Mouse (Mus musculus): ENCODE measurements around the gene Ocln. TPM values are rescaled to one million over a fixed set of nuclear protein-coding genes. Genes with fewer than 3 reads are reported as not detected.
"Not testable (repeated sequence)": the region's sequence is repeated elsewhere in the genome, so short reads cannot be mapped to it uniquely, and the experiment has no call there.

Ocln gene
- polyA plus RNA-seq, 1 experiment, result 0.62 TPM

- Histone ChIP-seq H3K4me1 (replicated peaks; ENCODE audit: control insufficient read depth, insufficient read depth, low read length) (no peaks in the 10 kb centered on the region), H3K27ac (ENCODE audit: control insufficient read depth, insufficient read depth, low read length) (no peak overlapping the region), H3K27me3 (ENCODE audit: control insufficient read depth, insufficient read depth, low read length) (no peaks in the 10 kb centered on the region), H3K36me3 (ENCODE audit: control insufficient read depth, insufficient read depth, low read length) (no peaks in the 10 kb centered on the region), H3K4me3 (ENCODE audit: control insufficient read depth, insufficient read depth, low read length) (no peak overlapping the region)
- no peak for DNase-seq
- WGBS, result 75% methylated on average over 6 of the region's 6 CpGs
- TF ChIP-seq CTCF (IDR thresholded peaks at IDR 0.05; ENCODE audit: borderline replicate concordance, control insufficient read depth, extremely low read depth, insufficient read depth, low read length, poor library complexity), result no peak
- no peak for TF ChIP-seq POLR2A (IDR thresholded peaks at IDR 0.05; ENCODE audit: control insufficient read depth, extremely low read depth, insufficient read depth, low read length, poor library complexity)
These were observed 34.3 kb downstream of the Ocln start for GRCm38 (mm10) chr13:100518191-100518590.

- H3K27ac ChIP-seq (ENCODE audit: control insufficient read depth, insufficient read depth, low read length), result no peak overlapping the region
- H3K4me1 ChIP-seq (replicated peaks; ENCODE audit: control insufficient read depth, insufficient read depth, low read length), result no peaks in the 10 kb centered on the region
- no peaks in the 10 kb centered on the region for H3K36me3 ChIP-seq (ENCODE audit: control insufficient read depth, insufficient read depth, low read length)
- no peaks in the 10 kb centered on the region for H3K27me3 ChIP-seq (ENCODE audit: control insufficient read depth, insufficient read depth, low read length)
- H3K4me3 ChIP-seq (ENCODE audit: control insufficient read depth, insufficient read depth, low read length), result no peak overlapping the region
- DNase-seq, result no peak
- no peak for TF ChIP-seq CTCF (IDR thresholded peaks at IDR 0.05; ENCODE audit: borderline replicate concordance, control insufficient read depth, extremely low read depth, insufficient read depth, low read length, poor library complexity)
- no peak for TF ChIP-seq POLR2A (IDR thresholded peaks at IDR 0.05; ENCODE audit: control insufficient read depth, extremely low read depth, insufficient read depth, low read length, poor library complexity)
- 78% methylated on average over 6 of the region's 6 CpGs for WGBS
These were observed 34.8 kb downstream of the Ocln start for GRCm38 (mm10) chr13:100517652-100518153.

GRCm38 (mm10) chr13:100516213-100517105 is 36.1 kb downstream of the Ocln start:
- H3K27me3 ChIP-seq (ENCODE audit: control insufficient read depth, insufficient read depth, low read length), result no peaks in the 10 kb centered on the region
- no peak overlapping the region for H3K4me3 ChIP-seq (ENCODE audit: control insufficient read depth, insufficient read depth, low read length)
- no peak overlapping the region for H3K27ac ChIP-seq (ENCODE audit: control insufficient read depth, insufficient read depth, low read length)
- WGBS, result 88% methylated on average over 12 of the region's 12 CpGs
- DNase-seq, result no peak
- H3K4me1 ChIP-seq (replicated peaks; ENCODE audit: control insufficient read depth, insufficient read depth, low read length), result no peaks in the 10 kb centered on the region
- H3K36me3 ChIP-seq (ENCODE audit: control insufficient read depth, insufficient read depth, low read length), result no peaks in the 10 kb centered on the region
- TF ChIP-seq CTCF (IDR thresholded peaks at IDR 0.05; ENCODE audit: borderline replicate concordance, control insufficient read depth, extremely low read depth, insufficient read depth, low read length, poor library complexity) (no peak), POLR2A (IDR thresholded peaks at IDR 0.05; ENCODE audit: control insufficient read depth, extremely low read depth, insufficient read depth, low read length, poor library complexity) (no peak)

GRCm38 (mm10) chr13:100512792-100513191 is 39.7 kb downstream of the Ocln start:
- no peaks in the 10 kb centered on the region for H3K27me3 ChIP-seq (ENCODE audit: control insufficient read depth, insufficient read depth, low read length)
- no peaks in the 10 kb centered on the region for H3K4me1 ChIP-seq (replicated peaks; ENCODE audit: control insufficient read depth, insufficient read depth, low read length)
- H3K36me3 ChIP-seq (ENCODE audit: control insufficient read depth, insufficient read depth, low read length), result no peaks in the 10 kb centered on the region
- H3K27ac ChIP-seq (ENCODE audit: control insufficient read depth, insufficient read depth, low read length), result no peak overlapping the region
- 94% methylated on average over 2 of the region's 2 CpGs for WGBS
- DNase-seq, result no peak
- H3K4me3 ChIP-seq (ENCODE audit: control insufficient read depth, insufficient read depth, low read length), result no peak overlapping the region
- no peak for TF ChIP-seq CTCF (IDR thresholded peaks at IDR 0.05; ENCODE audit: borderline replicate concordance, control insufficient read depth, extremely low read depth, insufficient read depth, low read length, poor library complexity)

GRCm38 (mm10) chr13:100511860-100512364 is 40.6 kb downstream of the Ocln start:
- 91% methylated on average over 4 of the region's 4 CpGs for WGBS
- TF ChIP-seq POLR2A (IDR thresholded peaks at IDR 0.05; ENCODE audit: control insufficient read depth, extremely low read depth, insufficient read depth, low read length, poor library complexity) (no peak), CTCF (IDR thresholded peaks at IDR 0.05; ENCODE audit: borderline replicate concordance, control insufficient read depth, extremely low read depth, insufficient read depth, low read length, poor library complexity) (no peak)
- H3K36me3 ChIP-seq (ENCODE audit: control insufficient read depth, insufficient read depth, low read length), result no peaks in the 10 kb centered on the region
- no peaks in the 10 kb centered on the region for H3K27me3 ChIP-seq (ENCODE audit: control insufficient read depth, insufficient read depth, low read length)
- no peak overlapping the region for H3K27ac ChIP-seq (ENCODE audit: control insufficient read depth, insufficient read depth, low read length)
- no peak overlapping the region for H3K4me3 ChIP-seq (ENCODE audit: control insufficient read depth, insufficient read depth, low read length)
- H3K4me1 ChIP-seq (replicated peaks; ENCODE audit: control insufficient read depth, insufficient read depth, low read length), result no peaks in the 10 kb centered on the region
- DNase-seq, result no peak

- TF ChIP-seq POLR2A (IDR thresholded peaks at IDR 0.05; ENCODE audit: control insufficient read depth, extremely low read depth, insufficient read depth, low read length, poor library complexity), result no peak
- TF ChIP-seq CTCF (IDR thresholded peaks at IDR 0.05; ENCODE audit: borderline replicate concordance, control insufficient read depth, extremely low read depth, insufficient read depth, low read length, poor library complexity), result no peak
These were observed 41.2 kb downstream of the Ocln start for GRCm38 (mm10) chr13:100511146-100511859.

GRCm38 (mm10) chr13:100499625-100500024 is 52.9 kb downstream of the Ocln start:
- H3K4me1 ChIP-seq (replicated peaks; ENCODE audit: control insufficient read depth, insufficient read depth, low read length), result not testable (repeated sequence)

More at GRCm38 (mm10) chr13:100511146-100511859, 41.2 kb downstream of the Ocln start:
- no peak overlapping the region for H3K4me3 ChIP-seq (ENCODE audit: control insufficient read depth, insufficient read depth, low read length)
- no peaks in the 10 kb centered on the region for H3K27me3 ChIP-seq (ENCODE audit: control insufficient read depth, insufficient read depth, low read length)
- DNase-seq, result no peak
- 56% methylated on average over 7 of the region's 7 CpGs for WGBS
- H3K4me1 ChIP-seq (replicated peaks; ENCODE audit: control insufficient read depth, insufficient read depth, low read length), result no peaks in the 10 kb centered on the region
- H3K27ac ChIP-seq (ENCODE audit: control insufficient read depth, insufficient read depth, low read length), result no peak overlapping the region
- no peaks in the 10 kb centered on the region for H3K36me3 ChIP-seq (ENCODE audit: control insufficient read depth, insufficient read depth, low read length)

More at GRCm38 (mm10) chr13:100499625-100500024, 52.9 kb downstream of the Ocln start:
- H3K27me3 ChIP-seq (ENCODE audit: control insufficient read depth, insufficient read depth, low read length); H3K27ac ChIP-seq (ENCODE audit: control insufficient read depth, insufficient read depth, low read length); DNase-seq; H3K4me3 ChIP-seq (ENCODE audit: control insufficient read depth, insufficient read depth, low read length); H3K36me3 ChIP-seq (ENCODE audit: control insufficient read depth, insufficient read depth, low read length): not testable (repeated sequence)

Measured in thymus, adult 2 months (tissue).